Mouse (Mus musculus): Measurements from ENCODE around the gene Acad12.

Gene Acad12

GRCm38 (mm10) chr5:121585005-121585404, 33.7 kb downstream of the Acad12 start:
- DNase-seq (ENCODE audit: inconsistent ontology term) = no peak

GRCm38 (mm10) chr5:121583765-121584501, 34.8 kb downstream of the Acad12 start:
- peak; percentile 91 for DNase-seq (ENCODE audit: inconsistent ontology term)

- DNase-seq (ENCODE audit: inconsistent ontology term) = no peak
Measured at GRCm38 (mm10) chr5:121581945-121582344, 36.8 kb downstream of the Acad12 start.

- DNase-seq (ENCODE audit: inconsistent ontology term) = no peak
Measured at GRCm38 (mm10) chr5:121576927-121577488, 41.7 kb downstream of the Acad12 start.

GRCm38 (mm10) chr5:121575867-121576266, 42.9 kb downstream of the Acad12 start:
- DNase-seq (ENCODE audit: inconsistent ontology term) = no peak

GRCm38 (mm10) chr5:121574145-121574544, 44.6 kb downstream of the Acad12 start:
- no peak for DNase-seq (ENCODE audit: inconsistent ontology term)

- no peak for DNase-seq (ENCODE audit: inconsistent ontology term)
Measured at GRCm38 (mm10) chr5:121570787-121571186, 48.0 kb downstream of the Acad12 start.

GRCm38 (mm10) chr5:121569881-121570420, 48.8 kb downstream of the Acad12 start:
- DNase-seq (ENCODE audit: inconsistent ontology term) = no peak

GRCm38 (mm10) chr5:121566035-121566681, 52.6 kb downstream of the Acad12 start:
- DNase-seq (ENCODE audit: inconsistent ontology term) = no peak

GRCm38 (mm10) chr5:121564468-121564895, 54.3 kb downstream of the Acad12 start:
- DNase-seq (ENCODE audit: inconsistent ontology term) = peak; percentile 62

GRCm38 (mm10) chr5:121562436-121562835, 56.3 kb downstream of the Acad12 start:
- DNase-seq (ENCODE audit: inconsistent ontology term) = no peak

- DNase-seq (ENCODE audit: inconsistent ontology term) = no peak
Measured at GRCm38 (mm10) chr5:121549196-121549595, 69.5 kb downstream of the Acad12 start.

GRCm38 (mm10) chr5:121547084-121547483, 71.7 kb downstream of the Acad12 start:
- no peak for DNase-seq (ENCODE audit: inconsistent ontology term)

All from Muller cell, postnatal 12 days (primary cell).